Mouse (Mus musculus) lung, postnatal 14 days (tissue): ENCODE data around the gene Pid1.

Experiments used
- DNase-seq: peaks from one replicate; pipeline ENCODE4 v3.0.0; 2021

Pid1 gene

GRCm38 (mm10) chr1:84155585-84155930 lies 208.4 kb downstream of the Pid1 start:
- DNase-seq = no peak

- DNase-seq = no peak
These were observed 209.0 kb downstream of the Pid1 start for GRCm38 (mm10) chr1:84154725-84155584.

GRCm38 (mm10) chr1:84153943-84154342 lies 210.0 kb downstream of the Pid1 start:
- DNase-seq = peak; percentile 9

GRCm38 (mm10) chr1:84141561-84141960 lies 222.4 kb downstream of the Pid1 start:
- no peak for DNase-seq

GRCm38 (mm10) chr1:84132451-84132850 lies 231.5 kb downstream of the Pid1 start:
- no peak for DNase-seq

- no peak for DNase-seq
These were observed 232.2 kb downstream of the Pid1 start for GRCm38 (mm10) chr1:84131799-84132198.

- DNase-seq = no peak
These were observed 235.5 kb downstream of the Pid1 start for GRCm38 (mm10) chr1:84128510-84128909.

GRCm38 (mm10) chr1:84119306-84119705 lies 244.7 kb downstream of the Pid1 start:
- no peak for DNase-seq

GRCm38 (mm10) chr1:84106756-84107155 lies 257.2 kb downstream of the Pid1 start:
- no peak for DNase-seq

- DNase-seq = no peak
These were observed 261.9 kb downstream of the Pid1 start for GRCm38 (mm10) chr1:84102052-84102451.

GRCm38 (mm10) chr1:84097398-84097797 lies 266.6 kb downstream of the Pid1 start:
- no peak for DNase-seq

GRCm38 (mm10) chr1:84093291-84093690 lies 270.7 kb downstream of the Pid1 start:
- DNase-seq = no peak

GRCm38 (mm10) chr1:84089664-84090063 lies 274.3 kb downstream of the Pid1 start:
- DNase-seq = no peak

GRCm38 (mm10) chr1:84087957-84088356 lies 276.0 kb downstream of the Pid1 start:
- no peak for DNase-seq

GRCm38 (mm10) chr1:84087325-84087724 lies 276.7 kb downstream of the Pid1 start:
- DNase-seq = no peak

GRCm38 (mm10) chr1:84086486-84086885 lies 277.5 kb downstream of the Pid1 start:
- DNase-seq = no peak

- DNase-seq = no peak
These were observed 278.6 kb downstream of the Pid1 start for GRCm38 (mm10) chr1:84085361-84085760.

GRCm38 (mm10) chr1:84079566-84079965 lies 284.4 kb downstream of the Pid1 start:
- DNase-seq = no peak

- no peak for DNase-seq
These were observed 287.0 kb downstream of the Pid1 start for GRCm38 (mm10) chr1:84077023-84077422.

GRCm38 (mm10) chr1:84056884-84057630 lies 306.9 kb downstream of the Pid1 start:
- no peak for DNase-seq

- no peak for DNase-seq
These were observed 307.7 kb downstream of the Pid1 start for GRCm38 (mm10) chr1:84056306-84056705.

GRCm38 (mm10) chr1:84025746-84026145 lies 338.2 kb downstream of the Pid1 start:
- no peak for DNase-seq

GRCm38 (mm10) chr1:84012871-84013375 lies 351.1 kb downstream of the Pid1 start:
- DNase-seq = no peak

GRCm38 (mm10) chr1:84002630-84003029 lies 361.4 kb downstream of the Pid1 start:
- DNase-seq = no peak
